Mouse (Mus musculus) embryonic facial prominence, embryonic 10.5 days (tissue): ENCODE data around the gene Prss56. TPM values are rescaled to one million over a fixed set of nuclear protein-coding genes. Genes with fewer than 3 reads are reported as not detected.
A peak's percentile ranks its signal among the peaks of the same experiment; 100 is the strongest.

Experiments used
- DNase-seq: peaks from one replicate; pipeline ENCODE4 v3.0.0-alpha.2; 2017; ENCODE audit warnings: low spot score
- H3K27ac ChIP-seq: fragments of 300-500 bp; sonication (generic); replicated peaks from 2 replicates; pipeline ENCODE4 v1.5.1; 2016; ENCODE audit warnings: mild to moderate bottlenecking
- H3K27me3 ChIP-seq: fragments of 300-500 bp; sonication (generic); replicated peaks from 2 replicates; pipeline ENCODE4 v1.6.1; 2016; ENCODE audit warnings: low read depth, mild to moderate bottlenecking; ENCODE audit not compliant: poor library complexity, severe bottlenecking
- H3K36me3 ChIP-seq: fragments of 300-500 bp; sonication (generic); replicated peaks from 2 replicates; pipeline ENCODE4 v1.6.1; 2016; ENCODE audit warnings: mild to moderate bottlenecking, moderate library complexity
- H3K4me1 ChIP-seq: fragments of 300-500 bp; sonication (generic); 2 replicates; pipeline ENCODE4 v1.6.1; 2016
- H3K4me3 ChIP-seq: fragments of 300-500 bp; sonication (generic); 2 replicates; pipeline ENCODE4 v1.5.1; 2016; ENCODE audit warnings: mild to moderate bottlenecking, moderate library complexity
- H3K9me3 ChIP-seq: fragments of 300-500 bp; sonication (generic); 2 replicates; pipeline ENCODE4 v1.6.1; 2016; ENCODE audit warnings: mild to moderate bottlenecking
- WGBS: fragments of 180-500 bp; shearing (Covaris S2); methylation state at CpG from one replicate; pipeline ENCODE4 v1.1.7; 2016; 5-methylcytosine and 5-hydroxymethylcytosine counted together
- polyA plus RNA-seq: library from polyadenylated mRNA; unstranded; fragments of >200 nt; fragmentation: Nextera tagmentation; extraction: Ambion mirVana; gene quantifications from 2 replicates; pipeline ENCODE4 v1.2.1, GENCODE M21; 2016

The Prss56 gene
- polyA plus RNA-seq, 1 experiment from 2014 or later: 0.71 TPM

DNA sequence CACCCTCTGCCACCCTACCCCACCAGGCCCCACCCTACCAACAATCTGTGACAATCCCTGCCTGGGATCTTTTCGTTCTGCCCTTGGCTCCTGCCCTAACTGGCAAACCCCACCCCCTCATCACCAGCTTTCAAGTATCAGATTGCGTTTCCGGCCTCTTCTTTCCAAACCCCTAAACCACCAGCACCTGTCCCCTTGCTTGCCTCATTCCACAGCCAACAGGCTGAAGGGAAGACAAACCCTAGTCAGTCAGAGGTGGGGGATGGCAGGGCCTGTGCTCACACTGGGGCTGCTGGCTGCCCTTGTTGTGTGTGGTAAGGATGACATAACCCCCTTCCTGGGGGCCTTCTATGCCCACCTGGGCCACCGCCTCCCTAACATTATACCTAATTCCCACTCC is 7.3 kb downstream of the Prss56 start, which contains the start of gene Chrnd:
Chrnd (plus strand) TSS at position 179 of the 400 bp plus-strand sequence.
- Histone ChIP-seq H3K27ac (peak within 1 kb of the TSS; percentile 15; the same call in 1 of the 2 replicates), H3K4me1 (peaks cover 26% of the 10 kb centered on the region), H3K27me3 (peaks cover 40% of the 10 kb centered on the region), H3K4me3 (no peak within 1 kb of the TSS), H3K9me3 (no peaks in the 10 kb centered on the region), H3K36me3 (no peaks in the 10 kb centered on the region)
- DNase-seq: no peak
- WGBS: 25% methylated on average over 4 of the region's 4 CpGs

DNA sequence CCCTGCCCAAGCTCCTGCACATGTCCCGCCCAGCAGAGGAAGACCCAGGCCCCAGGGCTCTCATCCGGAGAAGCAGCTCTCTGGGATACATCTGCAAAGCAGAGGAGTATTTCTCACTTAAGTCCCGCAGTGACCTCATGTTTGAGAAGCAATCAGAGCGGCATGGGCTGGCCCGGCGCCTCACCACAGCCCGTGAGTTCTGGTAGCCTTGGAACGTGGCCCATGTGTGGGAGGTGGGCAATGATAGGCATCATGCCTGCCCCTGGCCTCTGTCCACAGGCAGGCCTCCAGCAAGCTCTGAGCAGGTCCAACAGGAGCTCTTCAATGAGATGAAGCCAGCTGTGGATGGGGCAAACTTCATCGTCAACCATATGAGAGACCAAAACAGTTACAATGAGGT is 14.2 kb downstream of the Prss56 start:
- WGBS: 81% methylated on average over 9 of the region's 9 CpGs
- Histone ChIP-seq H3K27me3 (peaks cover 10% of the 10 kb centered on the region; the same call in 1 of the 2 replicates), H3K4me1 (no peaks in the 10 kb centered on the region), H3K9me3 (no peaks in the 10 kb centered on the region), H3K36me3 (no peaks in the 10 kb centered on the region), H3K4me3 (no peak overlapping the region), H3K27ac (no peak overlapping the region)
- no peak for DNase-seq

DNA sequence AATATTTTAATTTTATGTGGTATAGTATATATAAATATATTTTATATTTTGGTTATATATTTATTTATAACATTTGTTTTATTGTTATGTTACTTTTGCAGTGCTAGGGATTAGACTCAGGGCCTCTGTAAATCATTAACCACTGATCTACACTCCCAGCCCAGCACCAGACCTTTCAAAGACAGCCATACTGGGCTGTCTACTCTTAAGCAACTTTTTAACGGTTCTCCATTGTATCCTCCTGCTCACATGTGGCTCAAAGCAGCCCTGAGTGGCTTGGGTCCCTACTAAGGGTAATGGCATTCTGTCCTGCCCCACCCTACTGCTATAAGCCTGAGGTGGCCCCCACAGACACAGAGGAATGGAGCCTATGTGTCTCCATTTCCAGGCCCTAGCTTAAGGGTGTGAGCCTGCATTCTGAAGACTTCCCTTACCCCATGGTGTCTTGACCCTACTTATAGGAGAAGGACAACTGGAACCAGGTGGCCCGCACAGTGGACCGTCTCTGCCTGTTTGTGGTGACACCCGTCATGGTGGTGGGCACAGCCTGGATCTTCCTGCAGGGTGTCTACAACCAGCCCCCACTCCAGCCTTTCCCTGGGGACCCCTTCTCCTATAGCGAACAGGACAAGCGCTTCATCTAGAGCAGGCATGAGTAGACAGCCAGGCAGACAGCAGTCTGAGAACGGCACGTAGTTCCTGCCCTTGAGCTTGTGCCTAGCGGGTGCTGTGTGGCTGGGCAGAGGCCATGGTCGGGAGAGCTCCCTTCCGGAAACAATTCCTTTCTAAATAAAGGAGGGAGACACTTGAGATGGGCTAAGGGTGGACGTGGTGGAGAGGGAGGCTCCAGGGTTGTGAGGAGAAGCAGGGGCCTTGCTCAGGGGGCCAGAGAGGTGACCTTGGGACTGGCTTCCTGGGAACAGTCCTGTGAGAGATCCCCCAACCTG is 15.3 kb downstream of the Prss56 start:
- H3K4me3 ChIP-seq: no peak overlapping the region
- no peak overlapping the region for H3K27ac ChIP-seq
- 78% methylated on average over 12 of the region's 12 CpGs for WGBS
- H3K4me1 ChIP-seq: no peaks in the 10 kb centered on the region
- H3K36me3 ChIP-seq: no peaks in the 10 kb centered on the region
- DNase-seq: no peak
- peaks cover 10% of the 10 kb centered on the region; the same call in 1 of the 2 replicates for H3K27me3 ChIP-seq
- no peaks in the 10 kb centered on the region for H3K9me3 ChIP-seq

DNA sequence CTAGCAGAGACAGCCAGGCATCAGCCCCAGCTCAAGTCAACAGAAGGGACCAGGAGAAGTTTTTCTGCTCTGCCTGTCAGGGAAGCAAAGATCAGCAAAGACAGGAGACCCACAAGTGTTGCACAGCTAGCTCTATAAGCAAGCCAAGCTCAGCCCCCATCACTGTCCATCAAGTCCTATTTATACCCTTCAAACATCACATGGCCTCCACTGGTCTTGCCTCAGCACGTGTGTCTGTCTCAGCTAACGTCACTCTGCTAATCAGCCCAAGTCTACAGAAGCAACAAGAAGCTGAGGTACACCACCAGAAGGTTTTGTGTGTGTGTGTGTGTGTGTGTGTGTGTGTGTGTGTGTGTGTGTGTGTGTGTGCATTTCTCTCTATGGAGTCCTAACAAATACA is 17.7 kb downstream of the Prss56 start:
- H3K36me3 ChIP-seq: no peaks in the 10 kb centered on the region
- H3K4me1 ChIP-seq: peaks cover 9% of the 10 kb centered on the region
- H3K27ac ChIP-seq: no peak overlapping the region
- WGBS: 70% methylated on average over 2 of the region's 2 CpGs
- H3K4me3 ChIP-seq: no peak overlapping the region
- H3K27me3 ChIP-seq: peaks cover 21% of the 10 kb centered on the region
- H3K9me3 ChIP-seq: no peaks in the 10 kb centered on the region
- no peak for DNase-seq

DNA sequence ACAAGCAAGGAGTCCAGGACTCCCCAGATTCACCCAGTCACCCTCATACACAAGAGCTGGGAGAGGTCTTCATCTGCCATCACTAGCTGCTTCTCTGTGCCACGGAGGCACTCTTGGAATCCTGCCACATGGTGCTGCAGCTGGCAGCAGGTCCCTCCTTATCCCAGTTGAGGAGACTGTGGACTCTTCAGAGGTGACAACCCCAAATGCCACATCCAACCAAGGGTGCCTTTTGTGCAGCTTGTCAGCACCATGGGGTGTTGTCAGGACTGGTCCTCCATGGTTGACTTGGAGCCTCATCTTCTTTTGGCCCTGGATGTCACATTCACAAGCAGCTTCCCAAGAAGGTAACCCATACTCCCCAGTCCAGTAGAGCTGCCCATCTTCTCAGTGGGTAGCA is 18.7 kb downstream of the Prss56 start:
- H3K27ac ChIP-seq: no peak overlapping the region
- DNase-seq: no peak
- H3K4me1 ChIP-seq: peaks cover 18% of the 10 kb centered on the region
- peaks cover 31% of the 10 kb centered on the region for H3K27me3 ChIP-seq
- H3K36me3 ChIP-seq: no peaks in the 10 kb centered on the region
- WGBS: 78% methylated on average over 1 of the region's 1 CpGs
- H3K4me3 ChIP-seq: no peak overlapping the region
- H3K9me3 ChIP-seq: no peaks in the 10 kb centered on the region

DNA sequence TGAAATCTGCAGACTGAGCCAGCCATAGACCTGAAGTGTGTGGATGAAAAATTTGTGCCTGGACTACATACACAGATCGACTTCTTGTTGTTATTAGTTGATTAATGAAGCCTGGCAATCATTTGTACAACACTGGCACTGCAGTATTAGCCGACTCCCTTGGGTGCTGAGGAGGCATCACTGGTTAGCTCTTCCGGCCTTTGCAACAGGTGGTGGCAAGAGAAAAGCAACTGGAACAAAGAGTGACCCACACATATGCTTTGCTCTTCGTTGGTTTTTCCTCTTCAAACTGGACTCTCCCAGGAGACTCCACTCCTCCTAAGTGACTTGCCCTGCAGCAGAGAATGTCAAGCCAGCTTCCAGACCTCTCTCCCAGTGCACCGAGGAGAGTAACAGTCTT is 20.7 kb downstream of the Prss56 start:
- H3K9me3 ChIP-seq: no peaks in the 10 kb centered on the region
- no peak overlapping the region for H3K27ac ChIP-seq
- no peaks in the 10 kb centered on the region for H3K36me3 ChIP-seq
- H3K4me3 ChIP-seq: no peak overlapping the region
- peaks cover 41% of the 10 kb centered on the region for H3K27me3 ChIP-seq
- H3K4me1 ChIP-seq: peaks cover 18% of the 10 kb centered on the region
- DNase-seq: no peak
- WGBS: 85% methylated on average over 5 of the region's 5 CpGs

DNA sequence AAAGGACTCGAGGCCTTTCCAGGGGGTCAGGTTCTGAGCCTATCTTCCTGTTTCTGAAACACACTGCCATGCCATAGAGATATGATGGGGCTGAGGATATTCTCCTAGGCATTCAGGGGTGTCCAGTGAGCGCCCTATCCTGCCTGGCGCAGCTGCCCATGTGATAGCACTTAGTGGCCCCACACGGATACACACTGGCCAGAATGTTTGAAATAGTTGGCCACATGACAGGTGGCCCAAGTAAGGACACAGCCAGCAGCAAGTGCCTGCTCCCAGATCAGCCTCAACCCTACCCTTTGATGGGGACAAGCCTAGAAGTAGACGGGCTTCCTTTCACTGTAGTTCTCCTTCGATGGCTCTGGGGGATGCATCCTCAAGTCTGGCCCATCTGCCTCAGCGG is 21.4 kb downstream of the Prss56 start, which contains the start of gene Chrng:
Chrng (plus strand) TSS at position 193 of the 400 bp plus-strand sequence.
- no peak within 1 kb of the TSS for H3K4me3 ChIP-seq
- WGBS: 85% methylated on average over 7 of the region's 7 CpGs
- no peaks in the 10 kb centered on the region for H3K36me3 ChIP-seq
- 0 out of 2 replicates have a peak within 1 kb of the TSS, but pooled peaks have one; percentile 12 for H3K27ac ChIP-seq
- H3K27me3 ChIP-seq: peaks cover 45% of the 10 kb centered on the region
- DNase-seq: no peak
- H3K4me1 ChIP-seq: peaks cover 18% of the 10 kb centered on the region
- H3K9me3 ChIP-seq: no peaks in the 10 kb centered on the region

DNA sequence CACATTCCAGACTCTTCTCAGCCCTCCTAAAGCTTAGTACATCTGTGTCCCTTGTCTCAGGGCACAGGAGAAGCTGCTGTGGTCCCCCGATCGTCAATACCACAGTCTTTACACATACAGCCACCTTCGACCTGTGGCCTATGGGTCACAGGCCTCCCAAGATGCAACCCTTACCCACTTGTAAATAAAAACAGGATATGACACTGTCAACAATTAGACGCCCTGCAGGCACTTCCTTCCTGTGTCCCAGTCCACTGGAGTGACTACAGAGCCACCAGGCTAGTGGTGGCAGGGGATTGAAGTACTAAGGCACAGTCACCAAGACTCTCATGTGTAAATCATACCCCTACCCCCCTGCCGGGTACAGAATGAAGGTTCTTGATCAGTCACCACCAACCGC is 21.9 kb downstream of the Prss56 start:
- Histone ChIP-seq H3K4me3 (no peak overlapping the region), H3K9me3 (no peaks in the 10 kb centered on the region), H3K36me3 (no peaks in the 10 kb centered on the region), H3K27ac (0 out of 2 replicates have a peak overlapping the region, but pooled peaks have one; percentile 12), H3K27me3 (peaks cover 40% of the 10 kb centered on the region), H3K4me1 (peaks cover 18% of the 10 kb centered on the region)
- 47% methylated on average over 6 of the region's 6 CpGs for WGBS
- no peak for DNase-seq

DNA sequence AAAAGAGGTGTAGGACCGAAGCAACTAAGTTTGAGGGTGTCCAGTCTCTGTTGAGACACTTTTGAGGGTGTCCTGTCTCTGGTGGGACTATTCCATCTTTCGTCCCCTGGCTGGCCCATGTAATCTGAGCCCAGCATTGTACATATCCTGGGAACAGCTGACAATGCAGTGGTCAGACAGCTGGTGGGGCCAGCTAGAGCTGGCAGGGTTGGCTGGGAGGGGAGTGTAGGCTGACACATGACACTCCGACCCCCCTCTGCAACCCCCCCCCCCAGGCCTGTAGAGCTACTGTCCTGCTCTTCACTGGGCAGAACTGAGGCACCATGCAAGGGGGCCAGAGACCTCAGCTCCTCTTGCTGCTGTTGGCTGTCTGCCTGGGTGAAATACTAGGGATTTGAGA is 22.4 kb downstream of the Prss56 start:
- no peak for DNase-seq
- peak overlapping the region; percentile 17; the same call in 1 of the 2 replicates for H3K4me3 ChIP-seq
- peaks cover 40% of the 10 kb centered on the region for H3K27me3 ChIP-seq
- 41% methylated on average over 3 of the region's 3 CpGs for WGBS
- H3K9me3 ChIP-seq: no peaks in the 10 kb centered on the region
- H3K36me3 ChIP-seq: no peaks in the 10 kb centered on the region
- peak overlapping the region; percentile 12; the same call in 1 of the 2 replicates for H3K27ac ChIP-seq
- H3K4me1 ChIP-seq: peaks cover 18% of the 10 kb centered on the region

DNA sequence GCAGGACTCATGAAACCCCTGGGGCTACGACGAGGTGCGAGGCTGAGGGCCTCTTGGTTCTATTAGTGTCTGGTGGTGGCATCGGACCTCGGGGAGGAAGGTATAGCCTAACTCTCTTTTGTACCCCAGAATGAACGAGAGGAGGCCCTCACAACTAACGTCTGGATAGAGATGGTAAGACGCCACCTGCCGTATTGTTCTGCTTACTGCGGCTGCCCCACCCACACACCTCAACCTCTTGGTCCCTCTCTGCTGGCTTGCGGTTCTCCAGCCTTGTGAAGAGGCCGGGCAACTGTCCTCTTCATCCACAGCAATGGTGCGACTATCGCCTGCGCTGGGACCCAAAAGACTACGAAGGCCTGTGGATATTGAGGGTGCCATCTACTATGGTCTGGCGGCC is 23.2 kb downstream of the Prss56 start:
- 0 out of 2 replicates have a peak overlapping the region, but pooled peaks have one; percentile 17 for H3K4me3 ChIP-seq
- no peaks in the 10 kb centered on the region for H3K36me3 ChIP-seq
- 21% methylated on average over 17 of the region's 17 CpGs for WGBS
- H3K9me3 ChIP-seq: no peaks in the 10 kb centered on the region
- H3K27ac ChIP-seq: no peak overlapping the region
- H3K4me1 ChIP-seq: peaks cover 18% of the 10 kb centered on the region
- peaks cover 40% of the 10 kb centered on the region for H3K27me3 ChIP-seq
- DNase-seq: no peak

DNA sequence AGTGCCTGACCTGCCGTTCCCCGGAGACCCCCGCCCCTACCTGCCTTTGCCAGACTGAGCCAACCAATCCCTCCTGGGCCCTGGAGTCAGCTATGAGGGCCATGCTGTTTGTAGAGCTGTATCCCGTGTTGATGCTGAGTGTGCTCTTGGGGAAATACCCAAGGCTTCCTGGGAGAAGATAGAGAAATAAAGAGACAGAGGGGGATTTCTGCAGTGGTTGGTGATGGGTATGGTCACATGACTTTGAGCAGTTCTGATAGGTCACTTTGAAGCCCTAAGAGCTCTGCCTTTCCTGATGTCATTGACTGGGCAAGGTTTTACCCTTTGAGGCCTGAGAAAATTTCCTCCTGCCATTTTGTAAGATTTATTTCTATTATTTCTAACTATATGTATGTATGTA is 28.3 kb downstream of the Prss56 start:
- no peak overlapping the region for H3K27ac ChIP-seq
- 82% methylated on average over 4 of the region's 4 CpGs for WGBS
- no peaks in the 10 kb centered on the region; the same call in 1 of the 2 replicates for H3K36me3 ChIP-seq
- no peak overlapping the region for H3K4me3 ChIP-seq
- peaks cover 22% of the 10 kb centered on the region for H3K27me3 ChIP-seq
- DNase-seq: no peak
- H3K4me1 ChIP-seq: peaks cover 28% of the 10 kb centered on the region
- no peaks in the 10 kb centered on the region for H3K9me3 ChIP-seq

DNA sequence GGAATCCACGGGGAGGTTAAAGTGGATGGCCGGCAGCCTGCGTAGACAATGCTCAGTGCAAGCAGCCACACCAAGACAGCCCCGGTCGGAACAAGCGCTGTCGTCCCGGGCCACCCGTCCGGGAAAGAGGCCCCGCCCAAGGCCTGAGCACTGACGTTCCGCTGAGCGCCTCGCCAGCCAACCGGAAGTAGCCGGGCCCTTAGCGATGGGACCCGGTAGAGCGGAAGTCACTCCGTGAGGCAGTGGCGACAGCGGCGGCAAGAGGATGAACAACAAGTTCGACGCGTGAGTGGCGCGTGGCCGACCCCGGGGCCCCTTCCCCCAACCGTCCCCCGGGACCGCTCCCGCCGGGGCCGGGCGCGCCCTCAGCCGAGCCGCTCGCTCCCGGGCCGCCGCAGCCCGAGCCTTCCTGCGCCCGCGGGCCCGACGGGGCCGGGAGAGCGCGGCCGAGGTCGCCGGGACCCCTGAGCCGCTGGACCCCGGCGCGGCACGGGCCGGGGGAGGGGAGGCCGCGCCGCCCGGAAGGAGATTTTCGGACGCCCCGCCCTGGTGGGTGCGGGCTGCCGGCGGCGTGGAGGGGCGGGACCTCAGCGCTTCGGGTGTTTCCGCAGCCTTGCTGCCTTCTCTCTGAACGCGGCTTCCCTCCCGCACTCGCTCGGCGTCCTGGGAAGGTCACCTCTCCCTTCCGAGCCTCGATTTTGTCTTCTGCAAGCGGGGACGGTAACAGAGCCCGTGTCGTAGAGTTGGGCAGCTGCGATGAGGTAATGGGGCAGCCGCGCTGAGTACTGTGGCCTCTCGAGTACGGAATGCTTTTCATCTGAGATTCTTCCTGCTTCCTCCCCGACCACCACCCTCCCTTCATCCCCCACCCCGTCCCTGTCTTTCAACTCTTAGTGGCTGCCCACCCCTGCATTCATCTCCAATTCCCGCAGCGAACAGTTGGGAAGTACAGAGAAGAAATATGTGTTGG is 30.9 kb downstream of the Prss56 start, which contains the start of gene Eif4e2:
Eif4e2 (plus strand) TSS at position 180 of the 970 bp plus-strand sequence.
- H3K36me3 ChIP-seq: peaks cover 13% of the 10 kb centered on the region
- under 1% methylated on average over 99 of the region's 99 CpGs for WGBS
- peaks cover 3% of the 10 kb centered on the region; the same call in 1 of the 2 replicates for H3K27me3 ChIP-seq
- H3K4me1 ChIP-seq: peaks cover 30% of the 10 kb centered on the region
- H3K4me3 ChIP-seq: peak within 1 kb of the TSS; percentile 85
- H3K9me3 ChIP-seq: no peaks in the 10 kb centered on the region
- H3K27ac ChIP-seq: peak within 1 kb of the TSS; percentile 99
- DNase-seq: peak; percentile 97
